Mouse (Mus musculus) heart, adult 2 months (tissue): Measurements from ENCODE around the gene Lpcat2.

Experiments used
- CTCF ChIP-seq: fragments of 200-600 bp; IDR thresholded peaks from 2 replicates; pipeline ENCODE4 v1.8.1; 2022; ENCODE audit warnings: antibody characterized with exemption, mild to moderate bottlenecking, moderate library complexity
- EP300 ChIP-seq: fragments of 200-500 bp; IDR thresholded peaks from 2 replicates; pipeline ENCODE4 v1.6.1; 2011; ENCODE audit warnings: low read depth, low read length, control low read depth; ENCODE audit not compliant: insufficient read depth

- TF ChIP-seq CTCF: no peak
- no peak for TF ChIP-seq EP300
These were observed 26.1 kb downstream of the Lpcat2 start for GRCm38 (mm10) chr8:92881247-92881646.
